29 mouse cellular contexts compared by ENCODE assay signal in the genomic region with DNA sequence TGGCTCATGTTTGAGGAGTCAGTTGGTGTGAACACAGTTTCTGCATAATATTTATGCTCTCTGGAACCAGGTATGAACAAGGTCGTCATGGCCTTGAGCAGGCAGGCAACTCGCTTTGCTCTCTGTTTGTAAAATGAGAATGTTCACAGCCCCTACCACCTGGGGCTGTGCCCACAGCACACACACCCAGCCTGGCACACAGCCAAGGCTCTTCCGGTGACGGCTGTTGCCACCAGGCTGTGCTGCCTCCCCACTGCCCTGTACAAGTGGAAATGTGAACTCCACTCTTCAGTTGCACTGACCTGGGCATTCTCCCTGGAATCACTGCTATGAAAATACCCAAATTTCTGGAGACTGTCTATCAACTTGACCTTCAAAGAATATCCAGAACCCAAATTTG. TPM values are rescaled to one million over a fixed set of nuclear protein-coding genes. Genes with fewer than 3 reads are reported as not detected.
DNase-seq lines count a peak whose midpoint lies in the region; ATAC-seq and TF ChIP-seq lines count a peak whose summit lies in the region.
"Had no signal": no experiment of that assay in that cellular context is flagged by ENCODE, and none has a peak within 500 bp of the region (broad histone marks: within the 10 kb centered on the region; RNA-seq: fewer than 3 reads in every experiment).

No protein-coding gene starts in this region.

- WGBS in hindbrain, postnatal 0 days = 30% methylated on average over 4 of the region's 4 CpGs
- WGBS in hindbrain, embryonic 14.5 days = 50% methylated on average over 4 of the region's 4 CpGs

- ATAC-seq in hindbrain, postnatal 0 days = no peak
- ATAC-seq in hindbrain, embryonic 14.5 days (ENCODE audit: low FRiP score) = no peak
- ATAC-seq: activated CD4-positive, CD25-positive, alpha-beta regulatory T cell, adult 4 months; intestine, embryonic 16.5 days; liver, embryonic 12.5 days had no signal

- no peak overlapping the region for H3K27ac ChIP-seq in hindbrain, postnatal 0 days
- H3K27ac ChIP-seq in hindbrain, embryonic 14.5 days = no peak overlapping the region
- no peak overlapping the region for H3K27ac ChIP-seq in left cerebral cortex, adult 2 months
- H3K27ac ChIP-seq: forebrain, embryonic 12.5 days; heart, embryonic 13.5 days; hindbrain, embryonic 15.5 days; liver, embryonic 12.5 days; lung, embryonic 15.5 days; neural tube, embryonic 12.5 days had no signal

- intact Hi-C loops in left cerebral cortex, postnatal 4 days (cut with DNase I) = no loop called here
- intact Hi-C loops in left cerebral cortex, adult 2 months (cut with DNase I) = no loop called here

- no peak overlapping the region for H3K4me2 ChIP-seq in hindbrain, postnatal 0 days (ENCODE audit: low read depth, low read length)
- H3K4me2 ChIP-seq in hindbrain, embryonic 14.5 days (replicated peaks) = no peak overlapping the region
- H3K4me2 ChIP-seq: forebrain, embryonic 12.5 days; heart, embryonic 13.5 days; hindbrain, embryonic 15.5 days; liver, embryonic 12.5 days; lung, embryonic 15.5 days; neural tube, embryonic 12.5 days had no signal

- H3K36me3 ChIP-seq in hindbrain, postnatal 0 days (ENCODE audit: insufficient read depth, low read length) = no peaks in the 10 kb centered on the region
- H3K36me3 ChIP-seq in hindbrain, embryonic 14.5 days (replicated peaks; ENCODE audit: control insufficient read depth, insufficient read depth) = no peaks in the 10 kb centered on the region
- H3K36me3 ChIP-seq: forebrain, embryonic 12.5 days; G1E; heart, embryonic 13.5 days; hindbrain, embryonic 15.5 days; liver, embryonic 12.5 days; lung, embryonic 15.5 days; neural tube, embryonic 12.5 days had no signal

- H3K9me3 ChIP-seq in hindbrain, postnatal 0 days (ENCODE audit: low read length) = no peaks in the 10 kb centered on the region
- H3K9me3 ChIP-seq in hindbrain, embryonic 14.5 days (ENCODE audit: control insufficient read depth, low read length) = peaks cover 15% of the 10 kb centered on the region
- H3K9me3 ChIP-seq: forebrain, embryonic 12.5 days; G1E; heart, embryonic 13.5 days; hindbrain, embryonic 15.5 days; liver, embryonic 12.5 days; lung, embryonic 15.5 days had no signal

- no peak for TF ChIP-seq CTCF in hindbrain, postnatal 0 days (IDR thresholded peaks at IDR 0.05; ENCODE audit: low read depth)
- no peak for TF ChIP-seq CTCF in left cerebral cortex, adult 2 months (IDR thresholded peaks at IDR 0.05)

- no peak overlapping the region for H3K4me3 ChIP-seq in hindbrain, postnatal 0 days (ENCODE audit: low read length)
- no peak overlapping the region for H3K4me3 ChIP-seq in hindbrain, embryonic 14.5 days (replicated peaks; ENCODE audit: low read length)
- no peak overlapping the region for H3K4me3 ChIP-seq in left cerebral cortex, adult 2 months
- H3K4me3 ChIP-seq: forebrain, embryonic 12.5 days; heart, embryonic 13.5 days; hindbrain, embryonic 15.5 days; liver, embryonic 12.5 days; lung, embryonic 15.5 days; neural tube, embryonic 12.5 days had no signal

- peaks cover 4% of the 10 kb centered on the region; the same call in 1 of the 2 replicates for H3K27me3 ChIP-seq in hindbrain, postnatal 0 days (ENCODE audit: insufficient read depth, low read length)
- peaks cover 42% of the 10 kb centered on the region for H3K27me3 ChIP-seq in hindbrain, embryonic 14.5 days (ENCODE audit: control insufficient read depth, insufficient read depth, low read length)

- peak; percentile 23 for DNase-seq in hindbrain, postnatal 0 days (ENCODE audit: low spot score)
- DNase-seq in hindbrain, embryonic 14.5 days (ENCODE audit: low spot score) = no peak
- peak; percentile 41 for DNase-seq in left cerebral cortex, postnatal 4 days
- no peak for DNase-seq in left cerebral cortex, adult 2 months (ENCODE audit: extremely low spot score in 1 of 2, low spot score in 2 of 2)
- peak; percentile 54 for DNase-seq in retina, postnatal 1 day
- no peak for DNase-seq in retina, embryonic 14.5 days (ENCODE audit: low spot score)
- DNase-seq in right cerebral cortex, adult 2 months (ENCODE audit: low spot score in 2 of 2) = no peak
- DNase-seq: adrenal gland, postnatal 10 days; cerebellum, adult 11-12 months; cerebellum, postnatal 36 days; lung, postnatal 4 days; right cerebral cortex, postnatal 4 days; thymus, adult 18-20 months; thymus, postnatal 4 days had no signal

- no peak overlapping the region for H3K9ac ChIP-seq in hindbrain, postnatal 0 days (replicated peaks; ENCODE audit: low read length)
- H3K9ac ChIP-seq in hindbrain, embryonic 14.5 days = no peak overlapping the region
- H3K9ac ChIP-seq: forebrain, embryonic 12.5 days; heart, embryonic 13.5 days; hindbrain, embryonic 15.5 days; liver, embryonic 12.5 days; lung, embryonic 15.5 days; neural tube, embryonic 12.5 days had no signal

- no peaks in the 10 kb centered on the region for H3K4me1 ChIP-seq in hindbrain, postnatal 0 days (ENCODE audit: insufficient read depth, low read length)
- no peaks in the 10 kb centered on the region for H3K4me1 ChIP-seq in hindbrain, embryonic 14.5 days (replicated peaks; ENCODE audit: control insufficient read depth, insufficient read depth, low read length)
- H3K4me1 ChIP-seq: heart, embryonic 13.5 days; hindbrain, embryonic 15.5 days; liver, embryonic 12.5 days; lung, embryonic 15.5 days had no signal

RNA-seq across cellular contexts. Expression of gene Gpr12, which starts 5.9 kb away (rescaled TPM):
- 37.2 and 38.6 TPM in 2 replicates for total RNA-seq in hindbrain, postnatal 0 days (2014; rRNA removed)
- polyA plus RNA-seq in hindbrain, postnatal 0 days (2015; fragmentation: Nextera tagmentation; extraction: Ambion mirVana) = 14.6 and 18.9 TPM in 2 replicates
- polyA plus RNA-seq in hindbrain, embryonic 14.5 days (2014; fragmentation: Nextera tagmentation; extraction: Ambion mirVana) = 17.5 and 27.3 TPM in 2 replicates
- total RNA-seq in left cerebral cortex, postnatal 4 days (2021) = 10 to 100 TPM; 53.2 to 57.0 TPM
- 10 to 100 TPM; 26.7 to 27.7 TPM for total RNA-seq in left cerebral cortex, adult 2 months (2021)
- total RNA-seq: gastrocnemius, adult 8-10 months; granulocyte monocyte progenitor cell, adult 5-6 weeks had no signal
- polyA plus RNA-seq: activated CD4-positive, CD25-positive, alpha-beta regulatory T cell, adult 4 months; G1E; heart, embryonic 13.5 days; intestine, embryonic 16.5 days; liver, embryonic 12.5 days; lung, embryonic 15.5 days had no signal

RNA-seq across cellular contexts. Expression of gene Gm3415, which starts 35.1 kb away (rescaled TPM):
- not detected in 2 replicates for total RNA-seq in hindbrain, postnatal 0 days (2014; rRNA removed)
- polyA plus RNA-seq in hindbrain, postnatal 0 days (2015; fragmentation: Nextera tagmentation; extraction: Ambion mirVana) = not detected in 2 replicates
- not detected in 2 replicates for polyA plus RNA-seq in hindbrain, embryonic 14.5 days (2014; fragmentation: Nextera tagmentation; extraction: Ambion mirVana)
- total RNA-seq in left cerebral cortex, postnatal 4 days (2021) = not detected
- not detected for total RNA-seq in left cerebral cortex, adult 2 months (2021)
- total RNA-seq: adrenal gland, postnatal 10 days; gastrocnemius, adult 8-10 months; granulocyte monocyte progenitor cell, adult 5-6 weeks; heart, postnatal 25 days; layer of hippocampus, postnatal 36 days; left cerebral cortex, postnatal 25 days had no signal
- polyA plus RNA-seq: activated CD4-positive, CD25-positive, alpha-beta regulatory T cell, adult 4 months; forebrain, embryonic 12.5 days; frontal cortex, adult 2 months; G1E; heart, embryonic 13.5 days; hindbrain, embryonic 15.5 days; intestine, embryonic 16.5 days; liver, embryonic 12.5 days; lung, embryonic 15.5 days; neural tube, embryonic 12.5 days had no signal

RNA-seq across cellular contexts. Expression of gene Gm3409, which starts 53.5 kb away (rescaled TPM):
- not detected in 2 replicates for total RNA-seq in hindbrain, postnatal 0 days (2014; rRNA removed)
- polyA plus RNA-seq in hindbrain, postnatal 0 days (2015; fragmentation: Nextera tagmentation; extraction: Ambion mirVana) = not detected in 2 replicates
- not detected in 2 replicates for polyA plus RNA-seq in hindbrain, embryonic 14.5 days (2014; fragmentation: Nextera tagmentation; extraction: Ambion mirVana)
- not detected for total RNA-seq in left cerebral cortex, postnatal 4 days (2021)
- not detected for total RNA-seq in left cerebral cortex, adult 2 months (2021)
- total RNA-seq: adrenal gland, postnatal 10 days; G1E; gastrocnemius, adult 8-10 months; granulocyte monocyte progenitor cell, adult 5-6 weeks; heart, postnatal 25 days; layer of hippocampus, postnatal 36 days; left cerebral cortex, postnatal 25 days had no signal
- polyA plus RNA-seq: activated CD4-positive, CD25-positive, alpha-beta regulatory T cell, adult 4 months; forebrain, embryonic 12.5 days; frontal cortex, adult 2 months; G1E; heart, embryonic 13.5 days; hindbrain, embryonic 15.5 days; intestine, embryonic 16.5 days; liver, embryonic 12.5 days; lung, embryonic 15.5 days; neural tube, embryonic 12.5 days had no signal

Comparison
In these comparisons a context has a peak if more than half of its experiments do, and no peak if none do; other contexts are left out.
1. DNase-seq: peak in hindbrain, postnatal 0 days (single experiment), left cerebral cortex, postnatal 4 days (single experiment) and retina, postnatal 1 day (single experiment); none in hindbrain, embryonic 14.5 days (single experiment), left cerebral cortex, adult 2 months (0 of 2), retina, embryonic 14.5 days (single experiment) and right cerebral cortex, adult 2 months (0 of 2).